Mouse (Mus musculus): Measurements from ENCODE around the gene Tlr11. TPM values are rescaled to one million over a fixed set of nuclear protein-coding genes. Genes with fewer than 3 reads are reported as not detected.

The Tlr11 gene
- not detected in 2 replicates for total RNA-seq (2021)
- long read RNA-seq, result 0 reads

DNA sequence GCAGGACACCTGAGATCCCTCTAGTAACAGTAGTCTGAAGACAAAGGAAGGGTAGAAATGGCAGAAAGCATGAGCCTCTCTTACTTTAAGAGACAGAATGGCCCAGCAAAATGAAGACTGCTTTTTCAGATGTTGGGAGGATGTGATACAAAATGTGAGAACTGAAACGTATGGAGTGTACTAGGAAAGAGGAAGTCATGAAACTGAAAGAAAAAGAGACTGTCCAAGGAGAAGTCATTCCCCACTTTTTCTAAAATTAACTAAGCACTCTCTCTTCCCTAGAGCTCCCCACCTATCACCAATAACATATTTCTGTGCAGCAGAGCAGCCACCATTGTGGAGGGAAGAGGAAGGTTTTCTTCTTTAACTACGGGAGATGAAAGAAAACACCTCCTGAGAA, at the start of gene Tlr11:
Gene Tlr11, plus strand, starts transcription at position 322 of the 400 bp plus-strand sequence.
- no peak for DNase-seq

DNA sequence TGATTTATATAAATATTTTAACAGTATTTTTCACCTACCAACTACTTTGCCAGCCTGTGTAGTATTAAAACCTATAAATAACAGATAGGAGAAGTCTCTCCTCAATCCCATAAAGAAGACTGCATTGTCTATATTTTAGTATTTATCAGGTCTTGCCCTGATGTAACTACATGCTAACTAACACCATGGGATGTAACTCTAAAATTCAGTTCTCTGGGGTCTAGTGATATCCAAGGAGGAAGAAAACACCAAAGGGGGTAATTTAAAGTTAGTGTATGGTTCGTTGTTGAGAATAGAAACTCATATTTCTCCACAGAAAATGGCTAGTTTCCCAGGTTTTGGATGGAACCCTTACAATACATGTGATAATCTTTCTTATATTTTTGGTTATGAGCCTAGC, 31.1 kb upstream of the Tlr11 start, which contains the start of gene Olfr734:
Gene Olfr734, minus strand, starts transcription at position 101 of the 400 bp plus-strand sequence.
- no peak for DNase-seq

DNA sequence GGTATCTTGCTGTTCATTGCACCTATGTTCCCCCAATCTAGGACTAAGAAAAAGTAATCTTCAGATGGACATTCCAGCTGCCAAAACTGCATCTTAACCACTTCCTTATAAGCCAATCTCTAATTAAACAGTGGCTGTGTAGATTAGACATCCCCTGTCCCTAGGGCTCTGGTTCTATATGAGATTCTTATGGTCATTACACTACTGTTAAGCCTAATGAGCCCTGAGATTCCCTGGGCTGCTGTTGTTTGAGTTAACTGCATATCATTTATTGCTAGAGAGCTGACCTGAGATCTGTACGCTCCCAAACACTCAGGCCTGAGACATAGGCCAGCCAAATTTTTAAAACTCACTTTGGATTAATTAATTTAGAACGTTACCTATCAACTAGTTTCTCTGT, 8.9 kb upstream of the Tlr11 start, which contains the start of gene Olfr735:
Gene Olfr735, minus strand, starts transcription at position 77 of the 400 bp plus-strand sequence.
- DNase-seq, result no peak

DNA sequence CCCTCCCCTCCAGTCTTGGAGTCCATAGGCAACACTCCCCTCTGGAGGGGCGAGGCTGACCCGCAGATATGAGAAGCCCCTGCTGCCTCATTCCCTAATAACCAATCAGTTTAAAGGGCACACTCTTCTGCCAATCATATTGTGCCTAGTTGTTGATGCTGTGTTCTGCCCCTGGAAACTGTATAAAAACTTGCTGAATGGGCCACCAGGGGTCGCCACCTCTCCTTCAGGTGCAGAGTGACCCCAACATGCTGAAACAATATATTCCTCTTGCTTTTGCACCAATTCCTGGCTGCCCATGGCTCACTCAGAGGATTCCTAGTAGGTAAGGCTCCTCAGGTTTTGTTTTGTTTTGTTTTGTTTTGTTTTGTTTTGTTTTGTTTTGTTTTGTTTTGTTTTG, 5.3 kb upstream of the Tlr11 start:
- peak; percentile 7 for DNase-seq

DNA sequence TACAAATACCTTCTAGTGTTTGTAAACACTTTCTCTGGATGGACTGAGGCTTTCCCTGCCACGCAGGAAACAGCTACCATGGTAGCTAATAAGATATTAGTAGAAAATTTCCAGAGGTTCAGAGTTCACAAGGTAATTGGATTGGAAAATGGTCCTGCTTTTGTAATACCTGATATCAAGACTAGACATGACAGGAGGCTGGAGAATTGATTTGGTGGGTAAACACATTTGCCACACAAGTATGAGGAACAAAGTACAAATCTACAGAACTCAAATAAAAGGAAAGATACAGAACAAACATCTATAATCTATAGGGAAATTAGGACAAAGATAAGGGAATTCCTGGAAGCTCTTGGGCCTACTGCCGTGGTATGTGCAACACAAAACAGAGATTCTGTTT, 989 bp upstream of the Tlr11 start:
- DNase-seq, result no peak

DNA sequence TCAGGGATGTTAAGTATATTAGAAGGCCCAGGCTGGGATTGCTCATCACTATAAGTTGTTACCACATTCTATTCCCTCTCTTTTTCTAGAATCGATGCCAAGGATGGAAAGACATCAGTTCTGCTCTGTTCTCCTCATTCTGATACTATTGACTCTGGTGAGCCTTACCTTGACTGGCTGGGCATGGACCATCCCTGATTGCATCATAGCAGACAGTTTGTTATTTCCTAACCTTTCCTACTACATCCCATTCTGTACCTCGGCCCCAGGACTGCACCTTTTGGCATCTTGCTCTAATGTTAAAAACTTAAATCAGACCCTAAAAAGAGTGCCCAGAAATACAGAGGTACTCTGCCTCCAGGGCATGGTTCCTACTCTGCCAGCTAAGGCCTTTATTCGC, 2.8 kb downstream of the Tlr11 start:
- DNase-seq, result no peak

DNA sequence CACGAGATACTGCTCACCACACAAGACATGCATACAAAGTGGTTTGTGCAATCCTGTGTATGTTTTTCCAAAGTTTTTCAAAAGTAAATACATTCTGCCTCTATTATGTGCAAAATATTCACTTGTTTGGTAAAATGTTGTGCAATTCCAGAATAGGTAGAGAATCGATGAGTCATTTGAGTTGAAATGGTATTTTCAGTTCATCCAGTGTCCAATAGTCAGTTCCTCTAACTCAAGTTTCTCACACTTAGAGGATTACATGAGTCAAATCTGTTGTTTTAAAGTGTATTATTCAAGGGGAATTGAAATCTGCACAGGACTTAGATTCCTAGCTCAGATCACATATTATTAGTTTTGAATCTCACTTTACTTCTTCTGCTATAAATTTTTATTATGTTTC, 5.8 kb downstream of the Tlr11 start:
- DNase-seq, result no peak

DNA sequence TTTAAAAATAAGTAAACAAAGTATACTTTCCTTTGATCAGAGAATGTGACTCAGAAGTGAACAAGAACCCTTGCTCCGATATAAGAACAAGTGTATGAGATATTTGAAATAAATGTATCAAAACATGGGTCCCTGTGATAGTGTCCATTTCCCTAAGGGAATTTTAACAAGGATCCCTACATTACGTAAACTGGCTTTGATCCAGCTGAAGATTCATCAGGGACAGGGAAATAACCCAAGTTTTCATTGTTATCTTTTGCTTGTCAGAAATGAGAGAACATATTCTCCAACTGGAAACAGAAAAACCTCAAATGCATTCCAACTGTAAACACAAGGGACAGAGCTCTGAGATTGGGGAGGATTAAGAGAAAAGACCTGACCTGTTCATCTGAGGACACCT, 23.1 kb downstream of the Tlr11 start, which contains the start of gene Olfr736:
Gene Olfr736, plus strand, starts transcription at position 301 of the 400 bp plus-strand sequence.
- no peak for DNase-seq

DNA sequence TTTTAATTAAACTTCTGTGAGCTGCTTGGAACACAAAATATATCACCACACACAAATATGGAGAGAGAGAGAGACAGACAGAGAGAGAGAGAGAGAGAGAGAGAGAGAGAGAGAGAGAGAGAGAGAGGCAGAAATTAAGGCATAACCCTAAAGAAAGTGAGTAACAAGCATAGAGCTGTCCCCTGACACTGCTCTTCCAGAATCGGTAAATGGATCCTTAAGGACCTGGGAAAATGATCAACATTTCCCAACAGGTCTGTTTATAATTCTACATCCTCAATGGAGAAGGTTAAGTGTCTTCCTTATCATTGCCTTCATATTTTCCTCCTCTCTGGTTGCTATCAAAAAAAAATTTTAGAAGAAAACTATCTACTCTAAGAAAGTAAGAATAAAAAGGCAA, 49.6 kb downstream of the Tlr11 start, which contains the start of gene Olfr738:
Gene Olfr738, plus strand, starts transcription at position 301 of the 400 bp plus-strand sequence.
- no peak for DNase-seq

Other genes with a start within 250 kb of the Tlr11 start
- not detected in 2 replicates for gene Olfr727, start 234.7 kb upstream of the Tlr11 start, total RNA-seq (2021)
- not detected in 2 replicates for gene Olfr728, start 215.2 kb upstream of the Tlr11 start, total RNA-seq (2021)
- not detected in 2 replicates for gene Olfr729, start 205.0 kb upstream of the Tlr11 start, total RNA-seq (2021)
- gene Olfr730, start 169.7 kb upstream of the Tlr11 start, total RNA-seq (2021), result not detected in 2 replicates
- 0.21 TPM in 1 of 2 replicates, not detected in the other for gene Olfr731, start 116.0 kb upstream of the Tlr11 start, total RNA-seq (2021)
- not detected in 2 replicates for gene Olfr732, start 73.7 kb upstream of the Tlr11 start, total RNA-seq (2021)
- not detected in 2 replicates for gene Olfr733, start 56.4 kb upstream of the Tlr11 start, total RNA-seq (2021)
- gene Olfr734, start 31.2 kb upstream of the Tlr11 start, total RNA-seq (2021), result 0.18 TPM in 1 of 2 replicates, not detected in the other
- gene Olfr735, start 9.0 kb upstream of the Tlr11 start, total RNA-seq (2021), result not detected in 2 replicates
- gene Olfr736, start 23.2 kb downstream of the Tlr11 start, total RNA-seq (2021), result not detected in 2 replicates
- not detected in 2 replicates for gene Olfr738, start 49.7 kb downstream of the Tlr11 start, total RNA-seq (2021)
- gene Olfr739, start 60.7 kb downstream of the Tlr11 start, total RNA-seq (2021), result not detected in 2 replicates
- not detected in 2 replicates for gene Olfr740, start 87.6 kb downstream of the Tlr11 start, total RNA-seq (2021)
- gene Olfr741, start 114.8 kb downstream of the Tlr11 start, total RNA-seq (2021), result not detected in 2 replicates
- gene Olfr742, start 145.7 kb downstream of the Tlr11 start, total RNA-seq (2021), result not detected in 2 replicates
- not detected in 2 replicates for gene Olfr743, start 163.9 kb downstream of the Tlr11 start, total RNA-seq (2021)